Mouse (Mus musculus) stomach, postnatal 0 days (tissue): ENCODE data around the gene Opcml. TPM values are rescaled to one million over a fixed set of nuclear protein-coding genes. Genes with fewer than 3 reads are reported as not detected.

Experiments used
- ATAC-seq: fragments of 200-750 bp; cut with Nextera tagmentation; 2 replicates; pipeline ENCODE4 v1.8.0; 2017; ENCODE audit not compliant: low FRiP score, low TSS enrichment
- DNase-seq: peaks from one replicate; pipeline ENCODE4 v3.0.0-alpha.2; 2016; ENCODE audit warnings: low spot score
- H3K27ac ChIP-seq: fragments of 300-500 bp; sonication (generic); replicated peaks from 2 replicates; pipeline ENCODE4 v1.5.1; 2014; ENCODE audit warnings: mild to moderate bottlenecking, control low read depth
- H3K27me3 ChIP-seq: fragments of 300-500 bp; sonication (generic); 2 replicates; pipeline ENCODE4 v1.6.1; 2014; ENCODE audit warnings: low read length; ENCODE audit not compliant: control insufficient read depth, insufficient read depth
- H3K36me3 ChIP-seq: fragments of 300-500 bp; sonication (generic); 2 replicates; pipeline ENCODE4 v1.6.1; 2014; ENCODE audit warnings: low read length, mixed read lengths; ENCODE audit not compliant: control insufficient read depth, insufficient read depth
- H3K4me1 ChIP-seq: fragments of 300-500 bp; sonication (generic); replicated peaks from 2 replicates; pipeline ENCODE4 v1.6.1; 2014; ENCODE audit warnings: antibody characterized with exemption; ENCODE audit not compliant: control insufficient read depth, insufficient read depth
- H3K4me2 ChIP-seq: fragments of 300-500 bp; sonication (generic); replicated peaks from 2 replicates; pipeline ENCODE4 v1.6.1; 2014; ENCODE audit warnings: low read depth, mild to moderate bottlenecking, control low read depth, moderate library complexity
- H3K4me3 ChIP-seq: fragments of 300-500 bp; sonication (generic); 2 replicates; pipeline ENCODE4 v1.5.1; 2014; ENCODE audit warnings: low read depth, low read length, control low read depth
- H3K9ac ChIP-seq: fragments of 300-500 bp; sonication (generic); 2 replicates; pipeline ENCODE4 v1.6.1; 2014; ENCODE audit warnings: mild to moderate bottlenecking, low read length, control low read depth, mixed read lengths
- H3K9me3 ChIP-seq: fragments of 300-500 bp; sonication (generic); 2 replicates; pipeline ENCODE4 v1.6.1; 2016; ENCODE audit warnings: low read length; ENCODE audit not compliant: control insufficient read depth
- CTCF ChIP-seq: IDR thresholded peaks from 2 replicates; pipeline ENCODE4 v1.5.1; 2016; ENCODE audit warnings: antibody characterized with exemption, low read depth, mild to moderate bottlenecking, moderate library complexity
- EP300 ChIP-seq: optimal IDR thresholded peaks from 2 replicates; pipeline ENCODE3; 2016; ENCODE audit warnings: antibody characterized with exemption
- WGBS: fragments of 180-500 bp; shearing (Covaris S2); extraction: QIAGEN DNeasy Blood & Tissue Kit; methylation state at CpG from one replicate; pipeline ENCODE4 v1.1.7; 2014; 5-methylcytosine and 5-hydroxymethylcytosine counted together
- polyA plus RNA-seq: library from polyadenylated mRNA; unstranded; fragments of >200 nt; fragmentation: Nextera tagmentation; extraction: Ambion mirVana; gene quantifications from 2 replicates; pipeline ENCODE4 v1.2.1, GENCODE M21; 2015

The Opcml gene
- polyA plus RNA-seq, 1 experiment from 2014 or later: 1.1 TPM

DNA sequence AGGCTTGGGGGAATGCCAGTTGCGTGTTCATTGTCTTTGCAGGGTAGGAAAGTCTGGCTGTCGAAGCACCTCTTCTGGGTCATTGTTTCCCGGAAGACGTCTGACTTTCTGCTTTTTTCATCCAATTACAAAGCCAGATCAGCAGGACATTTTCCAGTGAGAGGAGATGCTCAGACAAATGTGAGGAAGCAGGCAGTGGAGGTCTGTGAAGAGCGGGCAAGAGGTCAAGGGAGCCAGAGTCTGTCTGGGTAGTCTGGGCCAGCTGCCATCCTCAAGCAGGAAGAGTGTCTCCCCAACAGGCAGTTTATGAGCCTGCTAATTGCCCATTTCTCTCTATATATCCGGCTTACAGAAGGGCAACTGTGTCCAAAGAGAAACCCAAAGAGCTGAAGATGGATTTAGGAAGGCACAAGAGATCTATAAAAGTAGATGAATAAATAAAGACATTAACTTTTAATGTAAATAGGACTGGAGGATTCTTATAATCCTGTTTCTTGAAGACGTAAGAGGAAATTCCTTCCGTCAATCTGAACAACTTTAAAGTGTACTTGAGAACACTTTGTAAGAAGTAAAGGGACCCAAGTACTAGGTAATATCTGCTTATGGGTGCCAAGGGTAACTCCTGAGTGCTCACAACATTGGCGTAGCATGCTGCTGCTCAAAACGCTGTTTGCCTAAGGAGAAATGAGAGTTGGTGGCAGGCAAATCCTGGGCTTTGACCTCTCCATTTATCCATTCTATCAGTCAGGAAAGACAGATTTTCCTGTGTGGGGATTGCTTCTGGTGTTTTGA, 941.4 kb downstream of the Opcml start:
- no peak for TF ChIP-seq EP300
- TF ChIP-seq CTCF: no peak
- Histone ChIP-seq H3K9ac (no peak overlapping the region), H3K27me3 (no peaks in the 10 kb centered on the region), H3K27ac (no peak overlapping the region), H3K4me3 (no peak overlapping the region), H3K4me2 (no peak overlapping the region), H3K4me1 (no peaks in the 10 kb centered on the region), H3K9me3 (no peaks in the 10 kb centered on the region), H3K36me3 (no peaks in the 10 kb centered on the region)
- DNase-seq: no peak
- no peak for ATAC-seq
- WGBS: 66% methylated on average over 10 of the region's 10 CpGs

DNA sequence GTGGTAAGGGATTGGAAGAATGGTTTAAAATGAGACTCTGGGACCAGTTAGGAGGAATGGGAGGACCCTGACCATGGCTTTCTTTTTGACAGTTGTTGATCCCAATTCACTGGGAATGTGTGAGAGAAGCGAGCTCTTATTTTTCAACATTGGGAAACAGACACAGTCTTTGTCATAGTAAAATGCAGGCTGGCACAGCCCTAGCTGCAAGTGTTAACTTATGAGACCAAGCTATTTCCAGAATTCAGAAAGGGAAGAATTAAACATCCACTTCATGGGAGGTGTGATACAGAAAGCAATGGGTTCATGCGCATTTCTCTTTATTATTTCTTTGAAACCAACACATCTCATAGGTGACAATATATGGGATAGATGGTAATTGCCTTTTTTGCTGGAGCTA, 947.4 kb downstream of the Opcml start:
- no peak for TF ChIP-seq CTCF
- TF ChIP-seq EP300: no peak
- H3K36me3 ChIP-seq: no peaks in the 10 kb centered on the region
- no peaks in the 10 kb centered on the region for H3K4me1 ChIP-seq
- no peak for ATAC-seq
- no peaks in the 10 kb centered on the region for H3K9me3 ChIP-seq
- no peak overlapping the region for H3K27ac ChIP-seq
- WGBS: 94% methylated on average over 2 of the region's 2 CpGs
- no peak overlapping the region for H3K4me3 ChIP-seq
- H3K9ac ChIP-seq: no peak overlapping the region
- no peaks in the 10 kb centered on the region for H3K27me3 ChIP-seq
- no peak for DNase-seq
- H3K4me2 ChIP-seq: no peak overlapping the region

DNA sequence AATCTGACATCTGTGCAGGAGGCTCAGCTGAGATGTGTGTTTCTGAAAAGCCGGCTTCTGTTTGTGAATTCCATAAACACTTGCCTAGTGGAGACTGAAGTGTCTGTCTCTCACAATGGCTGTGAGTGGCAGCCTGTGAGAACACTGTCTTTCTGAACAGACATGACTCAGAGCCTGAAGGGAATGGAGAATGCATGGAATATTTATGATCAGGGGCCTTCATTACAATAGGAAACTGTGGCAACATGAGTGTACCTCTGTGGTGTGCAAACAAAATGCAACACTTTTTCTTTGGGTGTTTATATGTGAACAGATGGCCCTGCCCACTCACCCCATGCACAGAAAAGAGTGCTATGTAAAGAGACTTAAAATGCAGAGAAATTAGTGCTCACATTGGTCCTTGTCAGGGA, 947.9 kb downstream of the Opcml start:
- DNase-seq (no peak), ATAC-seq (no peak)
- Histone ChIP-seq H3K9ac (no peak overlapping the region), H3K4me2 (no peak overlapping the region), H3K4me1 (no peaks in the 10 kb centered on the region), H3K36me3 (no peaks in the 10 kb centered on the region), H3K4me3 (no peak overlapping the region), H3K9me3 (no peaks in the 10 kb centered on the region), H3K27ac (no peak overlapping the region), H3K27me3 (no peaks in the 10 kb centered on the region)
- 29% methylated on average over 1 of the region's 1 CpGs for WGBS
- TF ChIP-seq EP300: no peak
- no peak for TF ChIP-seq CTCF

DNA sequence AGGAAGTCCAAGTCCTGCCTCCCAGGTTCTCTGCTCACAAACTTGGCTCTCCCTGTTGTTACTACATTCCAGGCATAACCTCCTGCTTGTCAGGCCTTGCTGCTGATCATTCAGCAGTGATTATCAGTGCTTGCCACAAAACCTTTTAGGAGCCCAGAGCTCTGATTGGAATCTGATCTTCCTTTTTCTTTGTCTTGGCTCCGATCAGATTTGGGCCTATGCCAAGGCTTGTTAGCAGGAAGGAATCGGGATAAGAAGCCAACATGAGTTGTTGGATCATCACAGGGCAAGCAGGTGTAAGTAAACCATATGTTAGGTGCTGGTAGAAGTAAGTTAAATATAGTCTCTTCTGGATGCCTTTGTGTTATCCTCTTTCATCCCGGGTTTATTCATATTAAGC, 954.2 kb downstream of the Opcml start:
- DNase-seq (no peak), ATAC-seq (no peak)
- H3K4me2 ChIP-seq: no peak overlapping the region
- no peaks in the 10 kb centered on the region for H3K9me3 ChIP-seq
- no peak overlapping the region for H3K4me3 ChIP-seq
- no peak overlapping the region for H3K27ac ChIP-seq
- no peaks in the 10 kb centered on the region for H3K4me1 ChIP-seq
- no peaks in the 10 kb centered on the region for H3K36me3 ChIP-seq
- WGBS: 49% methylated on average over 3 of the region's 3 CpGs
- no peak overlapping the region for H3K9ac ChIP-seq
- TF ChIP-seq CTCF (no peak), EP300 (no peak)
- H3K27me3 ChIP-seq: no peaks in the 10 kb centered on the region

DNA sequence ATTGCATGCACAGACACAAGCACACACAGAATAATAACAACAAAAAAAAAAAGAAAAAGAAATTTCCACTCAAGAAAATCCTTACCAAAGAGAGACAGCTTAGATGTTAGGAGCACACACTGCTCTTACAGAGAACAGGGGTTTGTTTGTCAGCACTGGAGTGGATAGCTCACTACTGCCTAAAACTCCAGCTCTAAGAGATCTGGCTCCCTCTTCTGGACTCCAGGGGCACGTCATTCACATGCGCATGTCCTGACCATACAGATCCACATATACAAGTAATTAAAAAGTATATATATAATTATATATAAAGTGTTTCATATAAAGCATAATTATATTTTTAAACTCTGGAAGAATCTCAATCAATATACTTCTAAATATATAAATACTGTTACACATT, 958.3 kb downstream of the Opcml start:
- TF ChIP-seq CTCF: peak; percentile 67
- no peak for TF ChIP-seq EP300
- ATAC-seq (no peak), DNase-seq (peak; percentile 18)
- Histone ChIP-seq H3K9ac (no peak overlapping the region), H3K4me3 (no peak overlapping the region), H3K27ac (no peak overlapping the region), H3K9me3 (no peaks in the 10 kb centered on the region), H3K4me1 (no peaks in the 10 kb centered on the region), H3K36me3 (no peaks in the 10 kb centered on the region), H3K27me3 (no peaks in the 10 kb centered on the region), H3K4me2 (no peak overlapping the region)
- WGBS: 81% methylated on average over 2 of the region's 2 CpGs

DNA sequence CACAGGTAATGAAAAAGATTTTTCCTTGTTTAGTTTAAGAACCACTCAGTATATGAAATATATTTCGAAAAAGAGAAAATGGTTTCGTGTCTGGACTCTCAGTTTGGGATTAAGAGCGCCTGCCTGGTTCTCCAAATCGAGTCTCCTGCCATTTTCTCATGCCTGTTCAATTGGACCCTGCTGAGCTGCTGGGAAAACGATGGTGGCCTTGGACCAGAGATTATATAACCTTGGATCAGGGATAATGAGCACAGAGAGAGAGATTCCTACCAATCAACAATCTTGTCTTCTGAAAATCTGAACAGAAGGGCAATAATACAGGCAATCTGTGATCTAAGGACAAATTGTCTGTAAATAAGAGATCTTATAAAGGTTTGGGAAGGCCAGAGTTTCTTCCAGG, 962.3 kb downstream of the Opcml start:
- Histone ChIP-seq H3K9me3 (no peaks in the 10 kb centered on the region), H3K4me1 (no peaks in the 10 kb centered on the region), H3K27me3 (no peaks in the 10 kb centered on the region), H3K4me3 (no peak overlapping the region), H3K36me3 (no peaks in the 10 kb centered on the region), H3K27ac (no peak overlapping the region), H3K4me2 (no peak overlapping the region), H3K9ac (no peak overlapping the region)
- TF ChIP-seq EP300 (no peak), CTCF (no peak)
- DNase-seq: no peak
- no peak for ATAC-seq
- WGBS: 62% methylated on average over 5 of the region's 5 CpGs
